Mouse (Mus musculus) urinary bladder, adult 2 months (tissue): ENCODE measurements around the gene Utp11. TPM values are rescaled to one million over a fixed set of nuclear protein-coding genes. Genes with fewer than 3 reads are reported as not detected.

Experiments
- DNase-seq: peaks from one replicate; pipeline ENCODE4 v3.0.0; 2022; ENCODE audit warnings: low spot score
- polyA plus RNA-seq: library from polyadenylated mRNA; depleted of rRNA; stranded (reverse); fragments of >200 nt; gene quantifications from 2 replicates; pipeline ENCODE4 v1.2.3, GENCODE M21; 2012; rRNA removed

The Utp11 gene
- polyA plus RNA-seq, 1 experiment = 32.9 TPM

DNA sequence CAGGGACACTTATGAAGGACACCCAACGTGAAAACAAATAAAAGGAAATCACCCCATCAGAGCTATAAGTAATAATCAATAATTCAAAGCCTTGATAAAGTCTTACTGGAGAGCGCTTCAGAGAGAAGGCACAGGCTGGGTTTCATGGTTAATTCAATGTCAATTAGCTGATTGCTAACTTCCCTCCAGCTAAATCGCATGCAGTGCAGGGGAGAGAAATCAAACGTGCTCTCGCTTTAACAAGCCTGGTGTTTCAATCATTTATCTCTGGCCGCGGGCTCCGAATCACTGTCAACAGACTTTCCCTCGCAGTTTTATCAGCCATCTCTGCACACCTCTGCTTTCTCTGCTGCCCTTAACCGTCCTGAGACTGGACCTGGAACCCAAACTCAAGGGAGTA lies 60.5 kb downstream of the Utp11 start:
- DNase-seq = no peak

DNA sequence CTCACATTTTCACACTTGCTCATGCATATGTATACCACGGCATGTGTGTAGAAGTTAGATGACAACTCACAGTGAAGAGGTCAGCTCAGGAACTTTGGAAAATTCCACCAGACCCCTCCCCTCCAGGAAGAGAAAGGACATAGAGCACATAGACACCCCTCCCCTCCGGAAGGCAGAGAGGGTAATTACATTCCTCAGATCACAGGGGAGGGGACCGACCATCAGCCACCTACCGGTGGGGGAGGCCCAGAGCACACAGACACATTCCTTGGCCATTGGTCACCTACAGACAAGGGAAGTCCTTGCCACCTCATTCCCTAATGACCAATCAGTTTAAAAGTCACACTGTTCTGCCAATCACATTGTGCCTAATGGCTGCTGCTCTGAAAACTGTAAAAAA lies 61.9 kb downstream of the Utp11 start:
- DNase-seq = no peak

Other genes with a start within 250 kb of the Utp11 start
- not detected in 2 replicates for gene 3100002H09Rik, start 82.8 kb downstream of the Utp11 start, polyA plus RNA-seq
- 0.14 and 0.18 TPM in 2 replicates for gene Pou3f1, start 36.8 kb downstream of the Utp11 start, polyA plus RNA-seq
- 2.7 and 5.2 TPM in 2 replicates for gene Fhl3, start 7.1 kb upstream of the Utp11 start, polyA plus RNA-seq
- 38.1 and 40.4 TPM in 2 replicates for gene Sf3a3, start 21.2 kb upstream of the Utp11 start, polyA plus RNA-seq
- 30.0 and 34.8 TPM in 2 replicates for gene Inpp5b, start 48.2 kb upstream of the Utp11 start, polyA plus RNA-seq
- 9.0 and 10.1 TPM in 2 replicates for gene Mtf1, start 108.5 kb upstream of the Utp11 start, polyA plus RNA-seq
- 32.5 and 47.3 TPM in 2 replicates for gene Yrdc, start 157.1 kb upstream of the Utp11 start, polyA plus RNA-seq
- gene 1110065P20Rik, start 157.6 kb upstream of the Utp11 start, polyA plus RNA-seq = 32.4 and 37.5 TPM in 2 replicates
- 0.65 and 0.76 TPM in 2 replicates for gene Maneal, start 168.6 kb upstream of the Utp11 start, polyA plus RNA-seq
- not detected in 2 replicates for gene Epha10, start 187.3 kb upstream of the Utp11 start, polyA plus RNA-seq
- 17.4 and 17.8 TPM in 2 replicates for gene 9930104L06Rik, start 243.4 kb upstream of the Utp11 start, polyA plus RNA-seq
- gene Cdca8, start 245.7 kb upstream of the Utp11 start, polyA plus RNA-seq = 2.0 and 3.3 TPM in 2 replicates